Mouse (Mus musculus): ENCODE data around the gene Fn3krp. TPM values are rescaled to one million over a fixed set of nuclear protein-coding genes. Genes with fewer than 3 reads are reported as not detected.

The Fn3krp gene
- 24.6 TPM in 2 replicates for polyA plus RNA-seq (2012; ENCODE audit: insufficient read depth, insufficient read length, missing spikeins)

DNA sequence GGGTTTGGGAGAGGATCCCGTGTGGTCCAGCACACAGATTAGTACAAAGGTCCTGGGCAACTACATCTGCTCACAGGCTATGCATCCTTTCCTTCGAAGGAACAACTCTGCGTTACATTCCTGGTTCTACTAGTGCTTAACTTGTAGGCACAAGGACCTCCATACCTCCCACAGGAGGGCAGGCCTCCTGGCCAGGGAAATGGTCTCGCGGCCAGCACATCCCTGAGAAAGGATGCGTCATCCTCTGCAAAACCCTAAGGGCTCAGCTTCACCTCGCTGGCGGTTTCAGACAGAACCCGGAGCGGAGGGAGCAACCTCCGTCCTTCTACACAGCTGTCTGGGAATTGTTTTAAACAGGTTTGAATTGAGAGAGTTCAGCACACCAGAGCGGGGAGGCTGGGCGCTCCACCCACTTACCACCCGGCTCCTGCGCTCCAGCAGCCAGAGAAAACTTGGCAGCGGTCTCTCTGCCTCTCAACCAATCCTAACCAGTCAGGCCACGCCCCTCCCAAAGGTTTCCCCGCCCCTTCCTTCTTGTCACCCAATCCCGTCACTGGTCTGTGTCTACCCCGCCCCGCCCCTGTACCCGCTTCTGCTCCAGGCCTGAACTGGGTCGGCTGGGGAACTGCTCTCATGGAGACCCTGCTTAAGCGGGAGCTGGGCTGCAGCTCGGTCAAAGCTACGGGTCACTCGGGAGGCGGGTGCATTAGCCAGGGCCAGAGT lies at the start of gene Fn3krp:
TSS of gene Fn3krp (plus strand) at position 572 of the 723 bp plus-strand sequence.
- H3K4me1 ChIP-seq (ENCODE audit: control insufficient read depth, insufficient read depth, insufficient read length, low read length): peaks cover 3% of the 10 kb centered on the region; the same call in 1 of the 2 replicates
- peak within 1 kb of the TSS; percentile 93 for H3K4me3 ChIP-seq (ENCODE audit: insufficient read depth, low read depth, low read length)
- H3K27ac ChIP-seq (replicated peaks; ENCODE audit: low read depth, low read length): peak within 1 kb of the TSS; percentile 44; the same call in 1 of the 2 replicates

DNA sequence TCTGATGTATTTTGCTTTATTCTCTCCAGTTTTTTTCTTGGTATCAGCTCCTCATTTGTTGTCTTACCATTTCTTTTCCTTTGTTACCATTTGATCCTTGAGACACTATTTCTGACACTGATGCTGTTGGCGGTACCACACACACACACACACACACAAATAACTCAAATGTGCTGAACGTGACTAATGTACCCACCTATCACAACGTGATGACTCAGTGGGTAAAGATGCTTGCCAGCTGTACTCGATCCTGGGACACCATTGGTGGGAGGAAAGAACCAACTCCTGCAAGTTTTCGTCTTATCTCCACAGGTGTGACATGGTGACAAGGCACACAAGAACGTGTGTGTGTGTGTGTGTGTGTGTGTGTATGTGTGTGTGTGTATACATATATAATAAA lies 47.9 kb upstream of the Fn3krp start:
- no peak overlapping the region for H3K4me3 ChIP-seq (ENCODE audit: insufficient read depth, low read depth, low read length)
- H3K4me1 ChIP-seq (ENCODE audit: control insufficient read depth, insufficient read depth, insufficient read length, low read length): no peaks in the 10 kb centered on the region
- no peak overlapping the region for H3K27ac ChIP-seq (replicated peaks; ENCODE audit: low read depth, low read length)

DNA sequence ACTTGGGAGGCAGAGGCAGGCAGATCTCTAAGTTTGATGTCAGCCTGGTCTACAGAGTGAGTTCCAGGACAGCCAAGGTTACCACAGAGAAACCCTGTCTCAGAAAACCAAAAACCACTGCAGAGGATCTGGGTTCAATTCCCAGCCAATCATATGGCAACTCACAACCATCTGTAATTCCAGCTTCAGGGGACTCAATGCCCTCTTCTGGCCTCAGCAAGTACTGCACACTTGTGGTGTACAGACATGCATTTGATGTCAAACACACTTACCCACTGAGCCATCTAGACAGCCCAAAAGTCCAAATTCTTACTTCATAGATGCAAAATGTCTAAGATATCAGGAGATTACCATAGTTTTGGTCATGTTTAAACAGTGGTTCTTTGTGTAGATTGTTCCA lies 42.6 kb upstream of the Fn3krp start:
- no peak overlapping the region for H3K27ac ChIP-seq (replicated peaks; ENCODE audit: low read depth, low read length)
- no peaks in the 10 kb centered on the region for H3K4me1 ChIP-seq (ENCODE audit: control insufficient read depth, insufficient read depth, insufficient read length, low read length)
- no peak overlapping the region for H3K4me3 ChIP-seq (ENCODE audit: insufficient read depth, low read depth, low read length)

DNA sequence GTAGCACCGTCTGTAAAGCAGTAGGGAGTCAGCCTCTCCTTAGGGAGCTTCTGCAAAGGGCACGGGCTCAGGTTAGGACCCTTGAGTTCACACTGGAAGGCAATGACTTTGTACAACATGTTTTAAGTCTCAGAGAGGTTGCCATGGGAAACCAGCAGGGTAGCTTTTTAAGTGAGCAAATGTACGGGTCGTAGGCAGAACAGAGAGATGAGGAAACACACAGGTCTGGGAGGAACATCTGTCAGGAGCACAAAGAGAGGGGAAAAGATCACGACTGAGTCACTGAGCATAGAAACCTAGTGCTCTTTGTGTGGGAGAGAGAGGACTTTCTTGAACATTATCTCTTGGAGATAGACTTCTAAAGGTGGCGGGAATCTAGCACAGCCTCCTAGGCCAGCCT lies 40.9 kb upstream of the Fn3krp start:
- Histone ChIP-seq H3K4me3 (ENCODE audit: insufficient read depth, low read depth, low read length) (no peak overlapping the region), H3K4me1 (ENCODE audit: control insufficient read depth, insufficient read depth, insufficient read length, low read length) (no peaks in the 10 kb centered on the region), H3K27ac (replicated peaks; ENCODE audit: low read depth, low read length) (no peak overlapping the region)

DNA sequence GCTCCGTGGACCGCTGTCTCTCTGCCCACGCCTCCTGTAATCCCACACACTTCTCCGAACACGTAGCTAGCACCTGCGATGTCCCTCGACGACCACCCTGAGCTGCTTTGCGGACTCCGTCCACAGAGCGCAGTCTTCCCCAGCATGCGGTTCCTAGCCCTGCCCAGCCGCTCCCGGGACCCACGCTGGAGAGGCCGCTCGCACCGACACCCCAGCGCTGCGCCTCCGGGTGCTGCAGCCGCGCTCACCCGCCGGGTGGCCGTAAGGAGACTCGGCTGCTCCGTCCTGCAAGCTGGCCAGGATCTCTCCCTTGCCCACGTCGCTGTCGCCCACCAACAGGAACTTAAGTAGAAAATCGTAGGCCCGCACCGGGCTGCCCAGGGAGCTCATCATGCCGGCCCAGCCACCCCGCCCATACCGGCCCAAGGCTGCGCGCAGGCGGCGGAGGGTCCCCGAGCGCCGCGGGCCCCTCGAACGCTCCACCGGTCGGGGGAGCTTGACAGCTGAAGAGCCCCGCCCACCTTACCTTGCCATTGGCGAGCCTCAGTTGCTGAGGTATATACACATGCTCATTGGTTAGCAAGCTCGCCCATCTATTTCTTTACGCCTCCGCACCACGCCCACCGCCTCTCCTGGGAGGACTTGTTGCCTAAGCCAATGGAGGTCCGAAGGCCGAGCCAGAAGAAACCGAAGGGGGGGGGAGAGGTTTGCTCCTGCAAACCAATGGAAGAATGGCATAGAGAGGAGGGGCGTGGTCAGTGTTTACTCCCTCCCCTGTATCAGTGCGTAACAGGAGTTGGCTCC lies 33.2 kb upstream of the Fn3krp start, which contains the start of gene Rab40b:
TSS of gene Rab40b (minus strand) at position 502 of the 804 bp plus-strand sequence.
- H3K27ac ChIP-seq (replicated peaks; ENCODE audit: low read depth, low read length): no peak within 1 kb of the TSS
- peaks cover 4% of the 10 kb centered on the region; the same call in 1 of the 2 replicates for H3K4me1 ChIP-seq (ENCODE audit: control insufficient read depth, insufficient read depth, insufficient read length, low read length)
- peak within 1 kb of the TSS; percentile 82 for H3K4me3 ChIP-seq (ENCODE audit: insufficient read depth, low read depth, low read length)

DNA sequence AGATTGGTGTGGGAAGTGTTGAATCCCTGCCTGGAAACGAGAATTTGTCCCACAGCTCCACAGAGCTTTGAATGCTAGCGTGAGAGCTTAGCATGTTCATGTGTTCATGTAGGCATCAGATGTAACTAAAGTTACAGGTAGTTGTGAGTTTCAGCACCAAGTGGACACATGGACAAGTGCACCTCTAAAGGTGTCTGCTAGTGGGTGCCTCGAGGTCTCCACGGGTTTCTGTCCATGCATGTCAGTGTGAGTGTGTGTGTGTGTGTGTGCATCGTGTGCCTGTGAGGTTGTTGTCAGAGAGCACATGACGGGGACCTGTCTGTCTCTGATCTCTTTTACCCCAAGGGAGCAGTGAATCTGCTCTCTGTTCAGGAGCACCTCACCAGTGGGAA lies 32.7 kb upstream of the Fn3krp start:
- H3K4me3 ChIP-seq (ENCODE audit: insufficient read depth, low read depth, low read length): peak overlapping the region; percentile 82; the same call in 1 of the 2 replicates
- H3K27ac ChIP-seq (replicated peaks; ENCODE audit: low read depth, low read length): no peak overlapping the region
- H3K4me1 ChIP-seq (ENCODE audit: control insufficient read depth, insufficient read depth, insufficient read length, low read length): peaks cover 4% of the 10 kb centered on the region; the same call in 1 of the 2 replicates

DNA sequence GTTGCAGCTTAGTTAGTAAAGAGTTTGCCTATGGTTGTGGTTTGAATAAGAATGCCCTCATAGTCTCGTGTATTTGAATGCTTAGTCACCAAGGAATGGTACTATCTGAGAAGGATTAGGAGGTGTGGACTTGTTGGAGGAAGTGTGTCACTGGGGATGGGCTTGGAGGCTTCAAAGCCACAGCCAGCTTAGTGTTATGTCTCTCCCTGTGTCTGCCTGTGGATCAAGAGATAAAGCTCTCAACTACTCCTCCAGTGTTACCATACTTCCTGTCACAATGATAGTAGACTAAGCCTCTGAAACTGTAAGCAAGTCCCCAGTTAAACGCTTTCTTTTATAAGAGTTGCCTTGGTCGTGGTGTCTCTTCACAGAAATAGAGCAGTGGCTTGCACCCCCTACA lies 30.4 kb upstream of the Fn3krp start:
- Histone ChIP-seq H3K4me3 (ENCODE audit: insufficient read depth, low read depth, low read length) (no peak overlapping the region), H3K27ac (replicated peaks; ENCODE audit: low read depth, low read length) (no peak overlapping the region), H3K4me1 (ENCODE audit: control insufficient read depth, insufficient read depth, insufficient read length, low read length) (peaks cover 4% of the 10 kb centered on the region; the same call in 1 of the 2 replicates)

DNA sequence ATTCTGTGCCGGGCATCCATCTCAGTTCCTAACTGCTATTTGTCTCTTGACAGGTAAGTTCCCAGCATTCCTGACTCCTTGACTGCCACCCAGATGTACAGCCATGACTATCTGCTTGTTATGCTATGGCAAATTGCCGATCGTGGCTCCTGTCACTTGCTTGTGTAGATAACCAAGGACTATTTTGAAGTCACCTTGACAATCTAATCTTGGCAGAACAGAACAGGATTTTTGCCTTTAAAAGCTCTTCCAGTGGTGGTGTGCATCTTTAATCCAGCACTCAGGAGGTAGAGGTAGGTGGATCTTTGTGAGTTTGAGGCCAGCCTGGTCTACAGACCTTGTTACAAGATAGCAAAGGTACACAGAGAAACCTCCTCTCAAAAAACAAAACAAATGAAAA lies 28.8 kb upstream of the Fn3krp start:
- Histone ChIP-seq H3K4me3 (ENCODE audit: insufficient read depth, low read depth, low read length) (no peak overlapping the region), H3K4me1 (ENCODE audit: control insufficient read depth, insufficient read depth, insufficient read length, low read length) (no peaks in the 10 kb centered on the region; the same call in 1 of the 2 replicates), H3K27ac (replicated peaks; ENCODE audit: low read depth, low read length) (no peak overlapping the region)

DNA sequence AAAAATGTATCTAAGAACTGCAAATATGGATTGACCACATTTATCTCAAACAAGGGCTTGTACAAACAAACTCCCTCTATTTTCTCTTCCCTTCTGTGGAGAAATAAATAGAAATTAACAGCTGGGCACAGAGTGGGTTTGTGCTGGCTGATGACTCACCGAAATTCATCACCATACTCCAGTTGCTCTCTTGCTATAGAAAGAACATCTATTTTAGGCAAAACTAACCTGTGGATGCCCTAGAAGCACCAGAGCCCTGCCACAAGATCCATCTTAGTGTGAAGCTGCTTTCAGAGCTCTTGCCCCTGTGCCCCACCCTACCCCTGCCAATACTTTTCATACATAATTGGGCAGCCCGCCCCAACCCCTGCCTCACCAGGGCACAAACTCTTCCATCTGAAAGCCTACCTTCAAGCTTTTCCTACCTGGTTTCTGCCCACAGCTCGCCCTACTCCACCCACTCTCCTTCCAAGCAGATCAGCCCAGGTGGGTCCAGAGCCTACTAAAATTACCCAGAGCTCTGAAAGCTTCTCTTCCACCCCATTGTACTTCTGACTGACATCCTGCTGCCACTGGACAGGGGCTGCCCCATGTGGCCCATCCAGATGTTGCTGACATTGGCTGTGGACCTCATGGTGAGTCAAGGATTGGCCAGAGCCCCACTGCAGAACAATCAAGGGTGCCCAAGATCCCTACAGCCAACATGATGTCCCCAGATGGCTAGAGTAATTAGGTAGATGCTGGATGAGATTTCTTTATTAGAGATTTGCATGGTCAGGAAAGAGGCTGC lies 13.6 kb upstream of the Fn3krp start:
- Histone ChIP-seq H3K27ac (replicated peaks; ENCODE audit: low read depth, low read length) (no peak overlapping the region), H3K4me1 (ENCODE audit: control insufficient read depth, insufficient read depth, insufficient read length, low read length) (no peaks in the 10 kb centered on the region), H3K4me3 (ENCODE audit: insufficient read depth, low read depth, low read length) (no peak overlapping the region)

DNA sequence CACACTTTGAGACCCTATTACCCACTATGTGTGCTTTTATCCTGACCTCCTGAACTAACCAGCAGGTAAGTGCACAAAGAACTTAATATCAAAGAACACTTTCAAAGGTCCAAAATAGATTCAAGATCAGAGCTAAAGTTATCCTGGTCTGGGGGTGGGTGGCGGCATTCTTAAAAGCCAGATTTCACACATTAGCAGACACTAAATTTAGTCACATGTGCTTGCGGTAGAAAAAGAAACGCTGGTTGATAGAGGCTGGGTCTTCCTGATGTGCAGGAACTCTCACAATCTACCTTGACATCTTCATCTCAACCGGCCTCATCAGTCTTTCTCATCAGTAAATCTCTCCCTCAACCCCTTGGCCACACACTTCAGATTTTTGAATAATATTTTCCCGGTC lies 6.4 kb upstream of the Fn3krp start:
- no peak overlapping the region for H3K27ac ChIP-seq (replicated peaks; ENCODE audit: low read depth, low read length)
- H3K4me1 ChIP-seq (ENCODE audit: control insufficient read depth, insufficient read depth, insufficient read length, low read length): no peaks in the 10 kb centered on the region
- H3K4me3 ChIP-seq (ENCODE audit: insufficient read depth, low read depth, low read length): no peak overlapping the region

DNA sequence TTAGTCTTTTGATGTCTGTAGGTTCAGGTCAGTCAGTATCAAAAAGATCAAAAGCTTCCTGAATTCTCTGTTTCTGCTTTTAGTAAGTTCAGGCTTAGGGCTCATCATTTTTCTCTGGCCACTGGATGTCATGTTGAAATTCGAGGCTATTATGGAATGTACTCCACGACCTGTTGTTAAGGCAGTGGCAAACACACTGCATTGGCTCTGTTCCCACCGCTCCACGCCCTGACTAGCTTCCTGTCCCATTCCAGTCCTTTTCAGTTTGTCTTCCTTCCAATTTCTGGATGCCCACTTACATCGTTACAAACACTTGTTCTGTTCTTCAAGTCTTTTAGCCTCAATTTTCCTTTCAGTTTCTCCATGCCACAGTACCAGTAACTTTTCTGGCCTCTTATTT lies 5.8 kb upstream of the Fn3krp start:
- no peaks in the 10 kb centered on the region for H3K4me1 ChIP-seq (ENCODE audit: control insufficient read depth, insufficient read depth, insufficient read length, low read length)
- no peak overlapping the region for H3K4me3 ChIP-seq (ENCODE audit: insufficient read depth, low read depth, low read length)
- no peak overlapping the region for H3K27ac ChIP-seq (replicated peaks; ENCODE audit: low read depth, low read length)

DNA sequence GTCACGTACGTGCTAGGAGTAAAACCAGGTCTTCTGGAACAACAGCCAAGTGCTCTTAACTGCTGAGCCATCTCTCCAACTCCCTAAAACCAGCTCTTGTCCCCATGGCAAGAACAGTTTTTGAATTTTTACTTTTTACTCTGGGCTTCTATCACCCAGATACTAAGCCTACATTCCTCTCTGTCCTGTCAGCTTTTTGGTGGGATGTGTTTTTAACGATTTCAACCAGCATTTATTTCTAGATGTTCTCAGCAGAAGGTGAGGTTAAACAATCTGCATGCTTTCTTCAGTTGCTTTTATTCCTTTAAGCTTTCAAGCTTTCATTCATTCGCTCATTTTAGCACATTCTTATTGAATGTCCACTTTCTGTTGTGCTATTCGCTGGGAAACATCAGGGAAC lies 3.2 kb upstream of the Fn3krp start:
- H3K4me3 ChIP-seq (ENCODE audit: insufficient read depth, low read depth, low read length): no peak overlapping the region
- no peak overlapping the region for H3K27ac ChIP-seq (replicated peaks; ENCODE audit: low read depth, low read length)
- peaks cover 3% of the 10 kb centered on the region; the same call in 1 of the 2 replicates for H3K4me1 ChIP-seq (ENCODE audit: control insufficient read depth, insufficient read depth, insufficient read length, low read length)

DNA sequence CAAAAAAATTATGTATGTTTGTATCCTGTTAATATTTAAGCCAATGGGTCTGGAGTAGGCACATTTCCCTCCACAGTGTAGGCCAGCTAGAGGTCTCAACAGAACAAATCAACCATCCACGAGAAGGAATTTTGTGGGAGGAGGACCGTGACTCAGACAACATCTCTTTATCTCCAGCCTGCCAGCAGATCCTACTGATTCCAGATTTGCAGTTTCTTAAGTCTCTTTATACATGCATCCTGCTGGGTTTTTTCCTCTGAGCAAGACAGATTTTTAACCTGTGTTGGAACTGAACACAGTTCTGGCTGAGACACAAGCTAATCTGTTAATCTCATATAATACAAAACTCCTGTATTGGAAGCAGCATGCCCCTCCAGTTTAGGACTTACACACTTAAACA lies 2.3 kb upstream of the Fn3krp start:
- H3K4me3 ChIP-seq (ENCODE audit: insufficient read depth, low read depth, low read length): no peak overlapping the region
- peaks cover 3% of the 10 kb centered on the region; the same call in 1 of the 2 replicates for H3K4me1 ChIP-seq (ENCODE audit: control insufficient read depth, insufficient read depth, insufficient read length, low read length)
- no peak overlapping the region for H3K27ac ChIP-seq (replicated peaks; ENCODE audit: low read depth, low read length)

DNA sequence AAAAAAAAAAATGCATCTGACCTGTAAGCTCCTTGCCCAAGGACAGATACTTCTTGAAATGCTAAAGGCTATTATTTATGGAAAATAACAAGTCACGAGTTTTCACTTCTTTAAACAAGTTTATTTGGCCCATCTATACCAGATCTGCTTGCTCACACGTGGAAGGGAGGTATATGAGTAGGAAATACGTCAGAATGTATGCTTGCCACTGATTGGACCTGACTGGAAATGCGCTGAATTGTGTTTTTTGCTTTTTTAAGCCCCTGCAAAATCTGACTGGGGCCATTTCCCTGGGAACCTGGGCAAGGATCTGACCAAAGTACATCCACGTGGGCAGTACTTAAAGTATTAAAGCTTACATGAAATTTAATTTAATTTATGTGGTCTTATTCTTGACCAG lies 822 bp upstream of the Fn3krp start:
- Histone ChIP-seq H3K4me1 (ENCODE audit: control insufficient read depth, insufficient read depth, insufficient read length, low read length) (peaks cover 3% of the 10 kb centered on the region; the same call in 1 of the 2 replicates), H3K4me3 (ENCODE audit: insufficient read depth, low read depth, low read length) (no peak overlapping the region), H3K27ac (replicated peaks; ENCODE audit: low read depth, low read length) (no peak overlapping the region)

Data from brown adipose tissue, adult 24 weeks (tissue).